Mouse (Mus musculus): ENCODE measurements at regions not wholly inside any gene's neighbourhood (a gene's known extent, or its start where the extent isn't known, plus 50 kb on each side); places are given as distances from the start of the nearest gene placed in this dataset.

DNA sequence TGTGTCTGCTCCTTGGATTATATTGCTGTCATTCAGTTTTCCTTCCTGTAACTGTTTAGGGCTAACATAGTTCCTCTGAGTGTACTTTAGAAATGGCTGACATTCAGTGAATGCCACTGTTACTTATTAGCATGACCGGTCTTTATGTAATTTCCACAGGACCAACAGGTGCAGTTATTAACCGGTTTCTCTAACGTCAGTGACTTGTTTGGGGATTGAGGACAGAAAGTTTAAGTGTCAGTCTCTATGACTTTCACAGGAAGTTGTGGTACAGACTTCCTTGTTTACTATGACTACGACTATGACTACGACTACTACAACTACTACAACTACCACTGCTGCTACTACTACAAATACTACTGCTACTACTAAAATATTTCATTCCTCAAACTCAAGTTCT lies 170.4 kb upstream of the Ptger4 start:
- DNase-seq (ENCODE audit: low spot score in 2 of 2) = no peak

DNA sequence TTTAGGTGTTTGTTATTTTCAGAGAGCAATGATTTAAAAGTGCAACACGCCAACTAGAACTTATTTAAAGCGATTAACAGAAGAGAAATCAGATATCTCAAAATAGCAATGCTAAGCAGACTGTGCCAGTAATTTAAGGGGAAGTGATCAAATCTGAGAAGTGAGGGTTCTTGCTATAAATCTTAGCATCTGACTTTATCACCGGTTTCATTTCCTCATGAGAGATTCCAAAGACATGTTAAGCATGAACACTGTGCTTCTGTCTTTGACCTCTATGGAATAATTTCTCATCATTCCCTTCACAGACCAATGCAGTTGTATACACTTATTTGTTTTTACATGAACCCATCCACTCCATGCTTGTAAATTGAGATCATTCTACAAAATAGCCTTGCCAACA lies 172.0 kb upstream of the Ptger4 start:
- no peak for DNase-seq (ENCODE audit: low spot score in 2 of 2)

DNA sequence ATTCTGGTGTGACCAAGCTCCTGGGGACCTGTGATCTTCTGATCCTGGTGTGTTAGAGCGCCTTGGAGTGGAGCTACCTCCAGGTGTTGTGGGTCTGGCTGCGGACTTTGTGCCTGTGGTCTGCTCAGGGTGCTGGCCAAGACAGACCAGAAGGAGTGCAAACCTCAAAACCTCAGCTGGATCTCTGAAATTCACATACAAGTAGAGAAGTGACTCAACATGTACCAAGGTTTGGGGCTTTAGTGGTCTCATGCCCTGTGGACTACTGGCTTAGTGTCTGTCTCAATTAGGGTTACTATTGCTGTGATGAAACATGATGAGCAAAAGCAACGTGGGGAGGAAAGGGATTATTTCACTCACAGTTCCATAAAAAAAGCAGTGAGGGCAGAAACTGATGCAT lies 182.7 kb upstream of the Ptger4 start:
- DNase-seq (ENCODE audit: low spot score in 2 of 2) = no peak

- DNase-seq (ENCODE audit: low spot score in 2 of 2) = no peak
These were observed 183.5 kb upstream of the Ptger4 start for GRCm38 (mm10) chr15:5427319-5428048.

GRCm38 (mm10) chr15:5432018-5432417 lies 188.0 kb upstream of the Ptger4 start:
- DNase-seq (ENCODE audit: low spot score in 2 of 2) = no peak

GRCm38 (mm10) chr15:5437020-5437419 lies 193.0 kb upstream of the Ptger4 start:
- DNase-seq (ENCODE audit: low spot score in 2 of 2) = no peak

DNA sequence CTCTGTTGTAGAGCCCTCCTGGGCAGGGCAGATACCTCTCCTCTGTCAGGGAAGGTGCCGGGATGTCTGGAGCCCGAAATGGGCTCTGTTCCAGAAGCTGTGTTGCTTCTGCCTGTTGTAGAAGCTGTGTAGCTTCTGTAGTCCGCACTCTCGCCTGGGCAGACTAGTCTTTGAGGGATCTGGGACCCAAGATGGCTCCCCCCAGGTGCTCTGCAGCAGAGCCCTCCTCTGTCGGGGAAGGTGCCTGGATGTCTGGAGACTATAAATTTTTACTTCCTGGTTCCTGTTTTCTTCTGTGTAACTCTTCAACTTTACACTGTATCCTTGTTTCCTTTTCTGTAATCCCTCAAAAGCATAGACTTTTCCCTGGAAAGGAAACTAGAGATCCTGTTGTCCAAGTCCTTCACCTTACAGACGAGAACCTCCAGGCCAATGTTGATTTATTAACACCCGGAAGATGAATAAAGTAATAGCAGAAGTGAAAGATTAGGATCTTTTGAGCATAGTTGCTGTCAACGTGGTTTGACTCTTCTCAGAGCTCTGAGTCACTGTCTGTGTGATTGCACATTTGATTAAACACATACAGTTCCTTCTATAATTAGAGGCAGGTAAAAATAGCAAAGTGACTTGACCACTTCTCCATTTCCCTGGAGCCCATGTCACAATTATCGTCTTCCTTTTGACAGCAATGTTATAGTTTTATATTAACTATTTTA lies 202.2 kb upstream of the Ptger4 start:
- DNase-seq (ENCODE audit: low spot score in 2 of 2) = no peak

DNA sequence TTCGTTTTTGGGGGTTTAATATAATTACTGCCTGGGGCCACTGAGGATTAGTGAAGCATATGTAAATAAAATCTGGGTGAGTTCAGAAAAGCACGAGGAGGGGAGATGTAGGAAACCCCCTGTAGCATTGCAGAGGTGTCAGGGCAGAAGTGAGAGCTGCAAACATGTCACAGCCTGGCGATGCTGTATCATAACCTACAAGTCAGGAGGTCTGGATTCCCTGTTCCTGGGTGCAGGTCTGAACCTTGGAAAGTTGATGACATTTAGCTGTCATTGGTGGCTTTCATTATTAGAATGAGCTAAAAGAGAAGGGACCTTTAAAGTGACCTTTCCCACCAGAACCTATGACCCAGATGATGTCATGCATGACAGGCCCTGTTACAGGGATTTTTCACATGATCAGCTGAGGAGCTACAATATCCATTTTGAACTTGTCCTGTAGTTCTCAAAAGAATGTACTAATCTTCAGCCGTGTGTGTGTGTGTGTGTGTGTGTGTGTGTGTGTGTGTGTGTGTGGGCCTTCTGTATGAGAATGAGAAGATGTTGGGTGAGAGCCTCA lies 202.8 kb upstream of the Ptger4 start:
- DNase-seq (ENCODE audit: low spot score in 2 of 2) = no peak

DNA sequence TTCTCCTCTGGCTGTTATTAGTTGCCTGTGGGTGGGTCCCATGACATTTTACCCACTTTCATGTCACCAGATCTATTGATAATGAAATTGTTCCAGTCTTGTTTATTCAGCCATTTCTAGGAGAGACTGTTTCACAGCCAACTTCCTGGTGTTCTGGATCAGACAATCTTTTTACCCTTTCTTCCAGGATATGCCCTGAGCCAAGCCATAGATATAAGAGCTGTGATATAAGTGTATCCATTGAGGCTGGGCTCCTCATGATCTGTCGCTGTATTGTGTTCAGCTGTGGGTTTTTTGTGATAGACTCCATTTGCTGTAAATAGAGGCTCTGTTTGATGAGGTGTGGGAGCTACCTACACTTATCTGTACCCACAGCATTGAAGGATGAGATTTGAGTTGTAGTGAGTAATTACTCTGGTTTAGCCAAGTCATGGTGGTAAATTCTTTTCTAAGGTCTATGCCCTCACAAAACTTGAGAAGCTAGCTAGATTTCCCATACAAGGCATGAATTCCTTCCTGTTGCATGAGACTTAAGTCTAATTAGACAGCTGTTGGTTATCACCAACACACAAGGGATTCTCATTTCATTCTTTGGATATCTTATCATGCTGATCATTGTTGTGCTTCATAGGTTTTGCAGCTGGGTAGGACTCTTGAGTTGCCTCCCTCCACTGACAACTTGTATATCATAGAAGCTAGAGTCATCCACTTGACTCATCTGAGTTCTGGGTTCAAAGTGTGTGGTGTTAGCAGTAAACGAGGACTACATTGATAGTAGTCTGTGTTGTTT lies 203.9 kb upstream of the Ptger4 start:
- DNase-seq (ENCODE audit: low spot score in 2 of 2) = no peak

DNA sequence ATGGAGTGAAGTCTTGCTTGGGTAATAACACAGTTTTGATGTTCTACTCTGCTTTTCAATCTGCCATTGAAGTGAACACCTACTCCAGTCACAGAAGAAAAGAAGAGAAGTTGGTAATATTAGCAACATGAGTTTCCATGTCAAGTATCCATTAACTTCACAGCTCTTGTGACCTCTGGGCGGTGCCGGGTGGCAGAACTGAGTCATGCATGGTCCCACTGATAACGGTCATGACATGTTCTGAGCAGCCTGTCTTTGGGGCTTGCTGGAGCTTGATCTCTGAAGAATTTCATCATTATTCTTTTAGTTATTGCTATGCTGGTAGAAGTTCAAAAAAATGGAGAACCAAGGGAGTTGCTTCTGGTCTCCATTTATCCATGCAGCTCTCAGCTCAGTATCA lies 215.1 kb upstream of the Ptger4 start:
- peak; percentile 37 to 64 for DNase-seq (ENCODE audit: low spot score in 2 of 2)

GRCm38 (mm10) chr15:5459580-5459979 lies 215.6 kb upstream of the Ptger4 start:
- DNase-seq (ENCODE audit: low spot score in 2 of 2) = no peak

GRCm38 (mm10) chr15:5462651-5463050 lies 218.7 kb upstream of the Ptger4 start:
- no peak for DNase-seq (ENCODE audit: low spot score in 2 of 2)

DNA sequence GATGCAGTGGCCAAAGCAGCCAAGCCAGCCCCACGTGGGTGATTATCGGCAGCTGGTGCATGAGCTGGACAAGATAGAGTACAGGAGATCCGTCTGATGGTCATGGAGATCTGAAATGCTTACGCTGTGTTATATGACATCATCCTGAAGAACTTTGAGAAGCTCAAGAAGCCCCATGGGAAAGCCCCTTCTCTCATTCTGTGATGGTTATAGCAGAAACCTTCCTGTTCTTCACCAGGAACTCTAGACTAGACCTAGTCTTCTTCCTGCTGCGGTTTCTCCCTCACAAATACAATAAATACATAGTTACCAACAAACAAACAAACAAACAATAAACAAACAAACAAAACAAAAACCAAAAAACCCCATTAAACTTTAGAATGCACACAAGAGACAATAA lies 220.7 kb upstream of the Ptger4 start:
- DNase-seq (ENCODE audit: low spot score in 2 of 2) = no peak

GRCm38 (mm10) chr15:5468535-5469073 lies 224.6 kb upstream of the Ptger4 start:
- no peak for DNase-seq (ENCODE audit: low spot score in 2 of 2)

DNA sequence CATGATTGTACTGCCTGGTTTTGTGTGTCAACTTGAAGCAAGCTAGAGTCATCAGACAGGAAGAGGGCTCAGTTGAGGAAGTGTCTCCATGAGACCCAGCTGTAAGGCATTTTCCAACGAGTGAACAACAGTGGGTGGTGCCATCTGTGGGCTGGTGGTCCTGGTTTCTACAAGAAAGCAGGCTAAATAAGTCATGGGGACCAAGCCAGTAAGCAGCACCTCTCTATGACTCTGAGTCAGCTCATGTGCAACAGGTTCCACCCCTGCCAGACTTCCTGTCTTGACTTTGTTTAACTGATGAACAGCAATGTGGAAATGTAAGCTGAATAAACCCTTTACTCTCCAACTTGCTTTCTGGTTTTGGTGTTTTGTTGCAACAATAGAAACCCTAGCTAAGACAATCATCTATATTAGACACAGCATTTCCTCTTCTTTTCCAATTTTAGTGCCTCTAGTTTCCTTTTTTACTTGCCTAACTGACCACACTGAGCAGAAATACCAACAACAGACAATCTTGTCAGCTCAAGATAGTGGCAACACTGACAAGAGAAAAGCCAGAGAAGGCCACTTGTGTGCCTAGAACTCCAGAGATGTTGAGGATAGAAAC lies 231.5 kb upstream of the Ptger4 start:
- DNase-seq (ENCODE audit: low spot score in 2 of 2) = no peak

DNA sequence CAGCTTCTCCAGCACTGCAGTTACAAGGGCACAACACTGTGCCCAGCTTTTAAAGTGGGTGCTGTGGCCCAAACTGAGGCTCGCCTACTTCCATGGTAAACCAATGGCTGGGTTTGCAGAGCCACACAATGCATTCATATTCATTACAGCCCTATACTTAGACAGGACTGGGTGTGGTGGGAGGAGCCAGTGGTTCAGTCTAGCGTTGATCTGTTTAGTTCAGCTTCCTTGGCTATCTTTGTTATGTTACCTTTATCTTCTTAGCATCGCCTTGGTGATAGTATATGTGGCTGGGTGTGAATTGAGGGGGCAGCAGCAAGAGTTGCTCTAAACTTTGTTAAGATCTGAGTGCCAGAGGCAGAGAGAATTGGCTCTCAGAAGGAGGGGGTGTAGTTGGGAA lies 249.3 kb upstream of the Ptger4 start:
- no peak for DNase-seq (ENCODE audit: low spot score in 2 of 2)

DNA sequence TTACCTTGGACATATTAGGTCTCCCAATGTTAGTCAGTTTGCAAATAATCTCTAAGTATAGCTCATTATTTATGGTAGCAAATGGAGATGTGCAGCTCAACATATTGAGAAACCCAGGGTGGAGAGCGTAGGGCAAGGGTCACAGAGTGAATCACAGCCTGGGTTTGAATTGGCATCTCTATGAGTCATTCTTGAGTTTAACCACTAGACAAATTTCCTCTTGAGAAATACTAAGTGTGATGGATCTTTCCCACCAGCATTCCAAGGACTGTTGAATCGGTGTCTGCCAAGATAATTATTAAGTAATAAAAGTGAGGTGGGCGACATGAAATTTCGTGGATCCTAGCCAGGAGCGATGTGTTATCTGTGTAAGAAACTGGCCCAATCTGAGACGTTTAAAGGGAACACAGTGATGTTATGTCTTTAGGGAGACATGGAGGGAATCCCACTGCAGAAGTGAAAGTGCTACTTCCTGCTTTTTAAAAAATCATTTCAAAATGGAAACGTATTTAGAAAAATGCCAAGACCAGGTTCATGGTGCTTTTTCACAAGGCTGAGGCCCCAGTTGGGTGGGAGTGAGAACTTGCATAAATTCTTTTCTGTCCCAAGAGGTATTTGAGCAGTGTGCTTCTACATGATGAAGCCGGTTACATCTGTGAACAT lies 251.3 kb upstream of the Ptger4 start:
- DNase-seq (ENCODE audit: low spot score in 2 of 2) = peak; percentile 14 to 40

DNA sequence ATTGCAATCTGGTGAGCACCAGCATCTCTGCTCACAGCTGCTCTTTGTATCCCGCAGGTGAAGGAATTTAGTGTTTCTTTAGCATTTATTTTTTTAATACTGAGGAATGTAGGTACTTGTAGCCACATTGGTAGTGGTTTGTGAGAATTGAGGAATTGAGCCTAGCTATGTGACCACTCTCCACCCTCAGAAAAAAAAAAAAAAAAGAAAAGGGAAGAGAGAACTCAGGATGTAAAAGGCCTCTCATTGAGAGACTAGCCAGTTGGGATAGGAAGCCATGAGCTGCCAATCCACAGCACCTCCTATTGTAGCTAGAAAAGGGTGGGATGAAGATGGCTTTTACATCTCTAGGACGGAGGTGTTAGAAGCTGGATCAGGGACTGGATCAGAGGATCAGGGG lies 252.0 kb upstream of the Ptger4 start:
- DNase-seq (ENCODE audit: low spot score in 2 of 2) = no peak

DNA sequence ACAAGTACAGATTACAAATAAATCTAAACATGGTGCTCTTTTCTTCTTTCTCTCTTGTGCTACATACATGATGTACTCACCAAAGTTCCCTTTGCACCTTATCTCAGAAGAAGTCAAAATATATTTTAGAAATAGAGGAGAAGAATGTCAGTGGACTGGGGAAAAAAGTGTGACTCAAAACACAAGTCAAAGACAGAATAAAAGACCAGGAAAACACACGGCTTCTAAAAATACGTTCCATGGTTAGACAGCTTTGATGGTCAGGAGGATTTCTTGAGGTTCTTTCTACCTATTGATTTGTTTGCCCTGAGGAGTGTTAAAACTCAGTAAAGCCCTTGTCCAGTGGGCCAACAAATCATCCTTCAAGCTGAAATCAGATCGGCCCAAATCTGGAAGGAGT lies 260.5 kb upstream of the Ptger4 start:
- no peak for DNase-seq (ENCODE audit: low spot score in 2 of 2)

DNA sequence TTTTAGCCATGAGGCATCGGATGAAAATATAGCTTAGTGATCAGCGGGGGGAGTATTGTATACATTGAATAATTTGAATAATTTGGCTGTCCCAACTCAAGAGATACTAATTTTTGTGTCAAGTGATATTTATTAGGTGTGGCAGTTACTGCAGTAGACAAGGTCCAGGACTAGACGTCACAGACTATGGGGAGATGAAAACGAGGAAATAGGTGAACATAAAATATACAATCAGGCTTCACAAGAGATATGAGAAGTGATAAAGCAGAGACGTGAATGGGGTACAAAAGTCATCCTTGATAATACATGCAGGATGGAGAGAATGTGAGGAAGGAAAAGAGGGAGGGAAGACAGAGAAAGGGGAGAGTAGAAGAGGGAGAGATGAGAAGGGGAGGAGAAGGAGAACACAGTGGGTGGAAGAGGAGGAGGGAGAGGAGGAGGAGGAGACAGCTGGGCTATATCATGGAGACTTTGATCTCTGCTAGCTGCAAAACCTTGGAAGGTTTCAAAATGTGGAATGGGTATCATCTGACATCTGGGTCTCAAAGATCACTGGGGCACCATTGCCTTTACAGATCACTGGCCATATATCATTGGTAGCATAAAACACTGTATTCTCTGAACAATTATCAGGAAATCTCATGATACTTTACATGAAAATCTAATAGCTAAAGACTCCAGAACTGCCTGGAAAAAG lies 263.0 kb upstream of the Ptger4 start:
- no peak for DNase-seq (ENCODE audit: low spot score in 2 of 2)

DNA sequence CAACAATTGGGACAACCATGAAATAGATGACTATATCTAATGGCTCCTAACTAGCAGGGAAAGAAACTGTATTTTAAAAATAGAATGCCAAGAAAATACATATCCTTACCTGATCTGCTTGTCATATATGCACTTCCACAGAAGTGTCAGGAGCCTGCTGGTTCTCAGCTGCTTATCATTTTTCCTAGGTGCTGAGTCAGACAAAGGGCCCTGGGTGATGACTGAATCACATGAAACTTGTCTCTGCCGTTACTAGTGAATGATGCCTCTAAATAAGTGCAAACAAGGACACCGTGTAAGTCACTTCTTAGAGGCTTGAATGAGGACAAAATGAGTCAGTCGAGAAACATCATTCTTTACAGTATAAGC lies 263.5 kb upstream of the Ptger4 start:
- DNase-seq (ENCODE audit: low spot score in 2 of 2) = no peak

All from urinary bladder, adult 18-20 months (tissue).